Mouse (Mus musculus): ENCODE data around the gene Ppig. TPM values are rescaled to one million over a fixed set of nuclear protein-coding genes. Genes with fewer than 3 reads are reported as not detected.

The Ppig gene
- polyA plus RNA-seq, 2 experiments = 25.3 to 120 TPM

GRCm38 (mm10) chr2:69777985-69778835 is 55.9 kb downstream of the Ppig start:
- Histone ChIP-seq H3K27ac (replicated peaks; ENCODE audit: low read depth, low read length) (no peak overlapping the region), H3K36me3 (ENCODE audit: control insufficient read depth, insufficient read depth, low read length) (no peaks in the 10 kb centered on the region), H3K4me1 (ENCODE audit: control insufficient read depth, insufficient read depth, low read length) (no peaks in the 10 kb centered on the region), H3K9ac (ENCODE audit: low read depth, low read length, severe bottlenecking) (no peak overlapping the region), H3K27me3 (ENCODE audit: control insufficient read depth, insufficient read depth, low read length) (no peaks in the 10 kb centered on the region), H3K9me3 (ENCODE audit: control insufficient read depth, low read length) (no peaks in the 10 kb centered on the region), H3K4me2 (replicated peaks; ENCODE audit: low read depth, low read length, severe bottlenecking) (no peak overlapping the region), H3K4me3 (replicated peaks; ENCODE audit: low read length) (no peak overlapping the region)
- WGBS = 72% methylated on average over 7 of the region's 7 CpGs
- no peak for TF ChIP-seq POLR2A (IDR thresholded peaks at IDR 0.05; ENCODE audit: borderline replicate concordance, extremely low read depth, insufficient read depth, insufficient read length)
- DNase-seq (ENCODE audit: low spot score) (no peak), ATAC-seq (ENCODE audit: low FRiP score, low read depth) (no peak)

DNA sequence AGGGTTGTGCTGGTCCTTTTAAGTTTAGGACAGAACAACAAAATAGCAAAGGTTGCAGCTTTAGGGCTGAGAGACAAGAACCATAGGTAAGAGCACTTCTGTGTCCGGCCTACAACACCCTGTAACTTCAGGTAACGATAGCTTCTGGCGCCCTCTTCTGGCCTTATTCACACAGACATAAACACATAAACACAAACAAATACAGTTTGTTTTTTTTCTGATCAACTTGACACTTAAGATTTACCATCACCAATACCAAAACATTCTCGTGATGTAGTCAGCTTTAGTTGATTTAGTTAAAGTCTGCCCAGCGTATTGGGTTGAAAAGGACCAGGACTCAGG is 56.5 kb downstream of the Ppig start:
- Histone ChIP-seq H3K36me3 (ENCODE audit: control insufficient read depth, insufficient read depth, low read length) (no peaks in the 10 kb centered on the region), H3K4me2 (replicated peaks; ENCODE audit: low read depth, low read length, severe bottlenecking) (no peak overlapping the region), H3K4me3 (replicated peaks; ENCODE audit: low read length) (no peak overlapping the region), H3K9ac (ENCODE audit: low read depth, low read length, severe bottlenecking) (no peak overlapping the region), H3K9me3 (ENCODE audit: control insufficient read depth, low read length) (no peaks in the 10 kb centered on the region), H3K27me3 (ENCODE audit: control insufficient read depth, insufficient read depth, low read length) (no peaks in the 10 kb centered on the region), H3K4me1 (ENCODE audit: control insufficient read depth, insufficient read depth, low read length) (no peaks in the 10 kb centered on the region), H3K27ac (replicated peaks; ENCODE audit: low read depth, low read length) (no peak overlapping the region)
- ATAC-seq (ENCODE audit: low FRiP score, low read depth) (no peak), DNase-seq (ENCODE audit: low spot score) (no peak)
- WGBS = 49% methylated on average over 5 of the region's 5 CpGs
- no peak for TF ChIP-seq POLR2A (IDR thresholded peaks at IDR 0.05; ENCODE audit: borderline replicate concordance, extremely low read depth, insufficient read depth, insufficient read length)

GRCm38 (mm10) chr2:69788974-69789373 is 66.6 kb downstream of the Ppig start:
- H3K27me3 ChIP-seq (ENCODE audit: control insufficient read depth, insufficient read depth, low read length) = no peaks in the 10 kb centered on the region
- DNase-seq (ENCODE audit: low spot score) (no peak), ATAC-seq (ENCODE audit: low FRiP score, low read depth) (no peak; the same call in 1 of the 2 replicates)
- H3K9ac ChIP-seq (ENCODE audit: low read depth, low read length, severe bottlenecking) = peak overlapping the region; percentile 62
- peaks cover 9% of the 10 kb centered on the region; the same call in 1 of the 2 replicates for H3K4me1 ChIP-seq (ENCODE audit: control insufficient read depth, insufficient read depth, low read length)
- peak overlapping the region; percentile 81 for H3K27ac ChIP-seq (replicated peaks; ENCODE audit: low read depth, low read length)
- H3K36me3 ChIP-seq (ENCODE audit: control insufficient read depth, insufficient read depth, low read length) = peaks cover 12% of the 10 kb centered on the region
- peak overlapping the region; percentile 70 for H3K4me3 ChIP-seq (replicated peaks; ENCODE audit: low read length)
- 18% methylated on average over 9 of the region's 9 CpGs for WGBS
- no peak for TF ChIP-seq POLR2A (IDR thresholded peaks at IDR 0.05; ENCODE audit: borderline replicate concordance, extremely low read depth, insufficient read depth, insufficient read length)
- peak overlapping the region; percentile 95 for H3K4me2 ChIP-seq (replicated peaks; ENCODE audit: low read depth, low read length, severe bottlenecking)
- no peaks in the 10 kb centered on the region for H3K9me3 ChIP-seq (ENCODE audit: control insufficient read depth, low read length)

- Histone ChIP-seq H3K36me3 (ENCODE audit: control insufficient read depth, insufficient read depth, low read length) (peaks cover 16% of the 10 kb centered on the region), H3K9ac (ENCODE audit: low read depth, low read length, severe bottlenecking) (peak within 1 kb of the TSS; percentile 62), H3K27ac (replicated peaks; ENCODE audit: low read depth, low read length) (peak within 1 kb of the TSS; percentile 81), H3K9me3 (ENCODE audit: control insufficient read depth, low read length) (no peaks in the 10 kb centered on the region), H3K4me2 (replicated peaks; ENCODE audit: low read depth, low read length, severe bottlenecking) (peak within 1 kb of the TSS; percentile 95), H3K27me3 (ENCODE audit: control insufficient read depth, insufficient read depth, low read length) (no peaks in the 10 kb centered on the region), H3K4me1 (ENCODE audit: control insufficient read depth, insufficient read depth, low read length) (peaks cover 9% of the 10 kb centered on the region; the same call in 1 of the 2 replicates), H3K4me3 (replicated peaks; ENCODE audit: low read length) (peak within 1 kb of the TSS; percentile 70)
- 0 out of 2 replicates have a peak, but pooled peaks have one; percentile 11 for TF ChIP-seq POLR2A (IDR thresholded peaks at IDR 0.05; ENCODE audit: borderline replicate concordance, extremely low read depth, insufficient read depth, insufficient read length)
- DNase-seq (ENCODE audit: low spot score) (peak; percentile 100), ATAC-seq (ENCODE audit: low FRiP score, low read depth) (peak; percentile 97)
- 2% methylated on average over 45 of the region's 48 CpGs for WGBS
Measured at GRCm38 (mm10) chr2:69789429-69790069, 67.2 kb downstream of the Ppig start, which contains the start of the genes Ccdc173 and Phospho2. Gene Ccdc173, minus strand, starts transcription at chr2:69789575. Gene Phospho2, plus strand, starts transcription at chr2:69789623.

DNA sequence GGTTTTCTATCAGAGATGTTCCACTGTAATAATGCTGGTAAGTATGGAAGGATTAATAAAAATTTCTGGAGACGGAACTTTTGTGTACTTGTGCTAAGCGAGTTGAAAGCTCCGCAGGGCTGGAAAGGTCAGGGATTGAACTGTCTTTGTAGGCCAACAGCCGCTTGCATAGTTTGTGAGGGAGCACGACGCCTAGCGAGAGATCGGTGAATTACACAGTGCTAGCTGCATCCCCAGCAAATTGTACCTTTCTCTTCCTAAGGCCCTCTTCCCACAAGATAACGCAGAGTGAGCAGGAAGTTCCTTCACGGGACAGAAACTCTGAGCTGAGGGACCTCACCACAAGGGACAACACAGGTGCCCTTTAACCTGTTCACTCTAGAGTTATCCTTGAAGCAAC is 67.9 kb downstream of the Ppig start:
- H3K9ac ChIP-seq (ENCODE audit: low read depth, low read length, severe bottlenecking) = no peak overlapping the region
- peak overlapping the region; percentile 95 for H3K4me2 ChIP-seq (replicated peaks; ENCODE audit: low read depth, low read length, severe bottlenecking)
- 2% methylated on average over 10 of the region's 10 CpGs for WGBS
- ATAC-seq (ENCODE audit: low FRiP score, low read depth) = no peak
- H3K27ac ChIP-seq (replicated peaks; ENCODE audit: low read depth, low read length) = no peak overlapping the region
- H3K4me3 ChIP-seq (replicated peaks; ENCODE audit: low read length) = peak overlapping the region; percentile 70
- H3K9me3 ChIP-seq (ENCODE audit: control insufficient read depth, low read length) = no peaks in the 10 kb centered on the region
- no peaks in the 10 kb centered on the region for H3K27me3 ChIP-seq (ENCODE audit: control insufficient read depth, insufficient read depth, low read length)
- DNase-seq (ENCODE audit: low spot score) = peak; percentile 84
- H3K4me1 ChIP-seq (ENCODE audit: control insufficient read depth, insufficient read depth, low read length) = peaks cover 9% of the 10 kb centered on the region; the same call in 1 of the 2 replicates
- peaks cover 19% of the 10 kb centered on the region for H3K36me3 ChIP-seq (ENCODE audit: control insufficient read depth, insufficient read depth, low read length)
- TF ChIP-seq POLR2A (IDR thresholded peaks at IDR 0.05; ENCODE audit: borderline replicate concordance, extremely low read depth, insufficient read depth, insufficient read length) = no peak

Data from limb, embryonic 14.5 days (tissue).